8 mouse cellular contexts compared by ENCODE assay signal in the genomic region with DNA sequence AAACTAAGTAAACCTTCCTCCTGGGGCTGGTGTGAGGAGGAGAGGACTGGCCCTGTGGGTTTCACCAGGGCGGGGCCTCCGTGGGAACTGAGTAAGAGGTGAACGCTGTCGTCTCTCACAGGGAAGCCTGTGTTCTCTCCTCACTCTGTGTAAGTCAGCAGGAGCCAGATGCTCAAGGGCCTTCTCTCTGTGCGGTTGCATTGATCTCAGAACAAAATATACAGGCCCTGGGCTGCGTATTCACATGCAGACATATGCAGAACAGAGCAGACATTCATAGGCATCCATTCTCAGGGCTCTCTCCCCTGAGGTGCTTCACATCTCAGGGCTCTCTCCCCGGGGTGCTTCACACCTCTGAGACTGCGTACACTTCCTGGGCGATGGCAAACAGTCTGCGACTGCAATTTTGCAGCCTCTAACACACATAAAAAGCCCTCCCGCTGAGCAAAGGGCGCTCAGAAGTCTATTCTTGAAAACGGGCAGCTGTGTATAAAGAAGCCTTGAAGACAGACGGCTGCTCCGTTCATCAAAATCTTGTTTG.
DNase-seq lines count a peak whose midpoint lies in the region; ATAC-seq and TF ChIP-seq lines count a peak whose summit lies in the region.

No protein-coding gene starts in this region.

- WGBS in limb, embryonic 11.5 days = 17% methylated on average over 15 of the region's 15 CpGs
- WGBS in limb, embryonic 10.5 days = 16% methylated on average over 15 of the region's 15 CpGs
- 13% methylated on average over 15 of the region's 15 CpGs for WGBS in embryonic facial prominence, embryonic 13.5 days
- WGBS in limb, embryonic 14.5 days = 8% methylated on average over 15 of the region's 15 CpGs

- no peaks in the 10 kb centered on the region for H3K9me3 ChIP-seq in limb, embryonic 11.5 days (ENCODE audit: control insufficient read depth, low read length)
- no peaks in the 10 kb centered on the region for H3K9me3 ChIP-seq in limb, embryonic 10.5 days (replicated peaks)
- no peaks in the 10 kb centered on the region for H3K9me3 ChIP-seq in embryonic facial prominence, embryonic 13.5 days
- peaks cover 8% of the 10 kb centered on the region; the same call in 1 of the 2 replicates for H3K9me3 ChIP-seq in limb, embryonic 14.5 days (ENCODE audit: control insufficient read depth, low read length)

- H3K36me3 ChIP-seq in limb, embryonic 11.5 days (ENCODE audit: control insufficient read depth, insufficient read depth, low read length) = no peaks in the 10 kb centered on the region
- no peaks in the 10 kb centered on the region for H3K36me3 ChIP-seq in limb, embryonic 10.5 days
- no peaks in the 10 kb centered on the region for H3K36me3 ChIP-seq in embryonic facial prominence, embryonic 13.5 days
- no peaks in the 10 kb centered on the region for H3K36me3 ChIP-seq in limb, embryonic 14.5 days (ENCODE audit: control insufficient read depth, insufficient read depth, low read length)

- no peak for ATAC-seq in limb, embryonic 11.5 days (ENCODE audit: insufficient number of reproducible peaks, low FRiP score, low TSS enrichment, low read depth)
- ATAC-seq in embryonic facial prominence, embryonic 13.5 days (ENCODE audit: insufficient number of reproducible peaks, insufficient read depth, low FRiP score, low TSS enrichment, low read depth) = no peak
- 0 out of 2 replicates have a peak, but pooled peaks have one; percentile 26 for ATAC-seq in limb, embryonic 14.5 days (ENCODE audit: low FRiP score, low read depth)

- no peak overlapping the region for H3K4me2 ChIP-seq in limb, embryonic 11.5 days (ENCODE audit: low read depth, severe bottlenecking)
- peak overlapping the region; percentile 53 for H3K4me2 ChIP-seq in embryonic facial prominence, embryonic 13.5 days
- H3K4me2 ChIP-seq in limb, embryonic 14.5 days (replicated peaks; ENCODE audit: low read depth, low read length, severe bottlenecking) = peak overlapping the region; percentile 31

- H3K4me3 ChIP-seq in limb, embryonic 11.5 days (ENCODE audit: low read depth, low read length) = no peak overlapping the region
- H3K4me3 ChIP-seq in limb, embryonic 10.5 days = no peak overlapping the region
- no peak overlapping the region for H3K4me3 ChIP-seq in embryonic facial prominence, embryonic 13.5 days
- H3K4me3 ChIP-seq in limb, embryonic 14.5 days (replicated peaks; ENCODE audit: low read length) = no peak overlapping the region

- no peak overlapping the region for H3K27ac ChIP-seq in limb, embryonic 11.5 days (replicated peaks; ENCODE audit: low read depth, low read length)
- no peak overlapping the region for H3K27ac ChIP-seq in limb, embryonic 10.5 days
- peak overlapping the region; percentile 19; the same call in 1 of the 2 replicates for H3K27ac ChIP-seq in embryonic facial prominence, embryonic 13.5 days
- no peak overlapping the region for H3K27ac ChIP-seq in limb, embryonic 14.5 days (replicated peaks; ENCODE audit: low read depth, low read length)

- no peak for TF ChIP-seq POLR2A in limb, embryonic 14.5 days (IDR thresholded peaks at IDR 0.05; ENCODE audit: borderline replicate concordance, extremely low read depth, insufficient read depth, insufficient read length)

- no peaks in the 10 kb centered on the region for H3K4me1 ChIP-seq in limb, embryonic 11.5 days (ENCODE audit: control insufficient read depth, insufficient read depth, low read length)
- H3K4me1 ChIP-seq in limb, embryonic 10.5 days = peaks cover 18% of the 10 kb centered on the region
- H3K4me1 ChIP-seq in embryonic facial prominence, embryonic 13.5 days = peaks cover 24% of the 10 kb centered on the region
- H3K4me1 ChIP-seq in limb, embryonic 14.5 days (ENCODE audit: control insufficient read depth, insufficient read depth, low read length) = peaks cover 15% of the 10 kb centered on the region; the same call in 1 of the 2 replicates

- H3K9ac ChIP-seq in limb, embryonic 11.5 days (ENCODE audit: low read length) = no peak overlapping the region
- H3K9ac ChIP-seq in embryonic facial prominence, embryonic 13.5 days = 0 out of 2 replicates have a peak overlapping the region, but pooled peaks have one; percentile 16
- no peak overlapping the region for H3K9ac ChIP-seq in limb, embryonic 14.5 days (ENCODE audit: low read depth, low read length, severe bottlenecking)

- peak; percentile 26 for DNase-seq in limb, embryonic 11.5 days (ENCODE audit: low spot score)
- DNase-seq in limb, embryonic 10.5 days (ENCODE audit: low spot score) = no peak
- peak; percentile 22 for DNase-seq in limb, embryonic 14.5 days (ENCODE audit: low spot score)
- DNase-seq in thymus, adult 18-20 months = peak; percentile 21 to 40
- no peak for DNase-seq in right cerebral cortex, postnatal 25 days
- DNase-seq in Muller cell, postnatal 12 days (ENCODE audit: inconsistent ontology term) = no peak
- no peak for DNase-seq in layer of hippocampus, adult 9-10 months (ENCODE audit: low spot score)

- no peaks in the 10 kb centered on the region for H3K27me3 ChIP-seq in limb, embryonic 11.5 days (ENCODE audit: control insufficient read depth, insufficient read depth, low read length)
- H3K27me3 ChIP-seq in limb, embryonic 10.5 days (ENCODE audit: low read depth, poor library complexity, severe bottlenecking) = no peaks in the 10 kb centered on the region
- H3K27me3 ChIP-seq in embryonic facial prominence, embryonic 13.5 days = no peaks in the 10 kb centered on the region
- no peaks in the 10 kb centered on the region for H3K27me3 ChIP-seq in limb, embryonic 14.5 days (ENCODE audit: control insufficient read depth, insufficient read depth, low read length)

Comparison
In these comparisons a context has a peak if more than half of its experiments do, and no peak if none do; other contexts are left out.
1. DNase-seq: peak in limb, embryonic 11.5 days (single experiment), limb, embryonic 14.5 days (single experiment) and thymus, adult 18-20 months (2 of 2); none in limb, embryonic 10.5 days (single experiment), right cerebral cortex, postnatal 25 days (single experiment), Muller cell, postnatal 12 days (single experiment) and layer of hippocampus, adult 9-10 months (single experiment).